Mouse (Mus musculus) testis, adult 2 months (tissue): Measurements from ENCODE around the gene Tnfsf11. TPM values are rescaled to one million over a fixed set of nuclear protein-coding genes. Genes with fewer than 3 reads are reported as not detected.

ENCODE experiments used
- H3K27ac ChIP-seq: fragments of 200-500 bp; 2 replicates; pipeline ENCODE4 v1.5.1; 2012; ENCODE audit warnings: low read depth, low read length; ENCODE audit not compliant: control insufficient read depth, insufficient read depth
- H3K27me3 ChIP-seq: fragments of 200-500 bp; 2 replicates; pipeline ENCODE4 v1.6.1; 2012; ENCODE audit warnings: mild to moderate bottlenecking, low read length, moderate library complexity; ENCODE audit not compliant: control insufficient read depth, insufficient read depth
- H3K36me3 ChIP-seq: fragments of 200-500 bp; 2 replicates; pipeline ENCODE4 v1.6.1; 2012; ENCODE audit warnings: mild to moderate bottlenecking, low read length; ENCODE audit not compliant: control insufficient read depth, insufficient read depth
- H3K4me1 ChIP-seq: fragments of 200-500 bp; 2 replicates; pipeline ENCODE4 v1.6.1; 2012; ENCODE audit warnings: low read length; ENCODE audit not compliant: control insufficient read depth, insufficient read depth
- H3K4me3 ChIP-seq: fragments of 200-500 bp; 2 replicates; pipeline ENCODE4 v1.5.1; 2012; ENCODE audit warnings: low read depth, mild to moderate bottlenecking, low read length, moderate library complexity, mixed read lengths; ENCODE audit not compliant: control insufficient read depth
- CTCF ChIP-seq: fragments of 200-500 bp; IDR thresholded peaks from 2 replicates; pipeline ENCODE4 v1.5.1; 2012; ENCODE audit warnings: low read depth, mild to moderate bottlenecking, inconsistent platforms, low read length, moderate library complexity; ENCODE audit not compliant: control insufficient read depth, insufficient read depth, insufficient replicate concordance
- POLR2A ChIP-seq: fragments of 200-500 bp; IDR thresholded peaks from 2 replicates; pipeline ENCODE4 v1.6.1; 2012; ENCODE audit warnings: low read depth, mild to moderate bottlenecking, inconsistent platforms, low read length, moderate library complexity; ENCODE audit not compliant: control insufficient read depth
- polyA plus RNA-seq: library from polyadenylated mRNA; depleted of rRNA; stranded (reverse); fragments of >200 nt; gene quantifications from 2 replicates; pipeline ENCODE4 v1.2.3, GENCODE M21; 2012; rRNA removed

Gene Tnfsf11
- polyA plus RNA-seq, 1 experiment, result not detected

DNA sequence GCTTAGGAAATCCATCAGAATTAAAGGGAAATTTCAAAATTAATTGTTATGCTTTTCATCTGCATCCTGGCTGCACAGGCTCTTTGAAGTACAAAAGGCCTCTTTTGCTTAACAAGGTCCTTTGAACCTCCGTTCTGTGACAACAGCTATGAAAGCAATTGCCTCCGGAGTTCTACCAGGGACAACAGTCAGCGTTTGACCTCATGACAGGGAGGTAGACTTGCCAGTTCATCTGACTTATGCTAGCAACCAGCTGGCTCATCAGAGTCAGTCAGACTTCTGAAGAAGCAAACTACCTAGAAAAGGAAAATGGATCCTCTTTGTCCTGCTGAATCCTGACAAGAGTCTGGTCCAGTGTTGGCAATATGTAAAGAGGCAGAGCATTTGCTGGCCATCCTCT lies 72.5 kb downstream of the Tnfsf11 start:
- Histone ChIP-seq H3K36me3 (no peaks in the 10 kb centered on the region), H3K4me3 (no peak overlapping the region), H3K27me3 (no peaks in the 10 kb centered on the region), H3K27ac (no peak overlapping the region), H3K4me1 (no peaks in the 10 kb centered on the region)
- TF ChIP-seq POLR2A, result no peak
- no peak for TF ChIP-seq CTCF

DNA sequence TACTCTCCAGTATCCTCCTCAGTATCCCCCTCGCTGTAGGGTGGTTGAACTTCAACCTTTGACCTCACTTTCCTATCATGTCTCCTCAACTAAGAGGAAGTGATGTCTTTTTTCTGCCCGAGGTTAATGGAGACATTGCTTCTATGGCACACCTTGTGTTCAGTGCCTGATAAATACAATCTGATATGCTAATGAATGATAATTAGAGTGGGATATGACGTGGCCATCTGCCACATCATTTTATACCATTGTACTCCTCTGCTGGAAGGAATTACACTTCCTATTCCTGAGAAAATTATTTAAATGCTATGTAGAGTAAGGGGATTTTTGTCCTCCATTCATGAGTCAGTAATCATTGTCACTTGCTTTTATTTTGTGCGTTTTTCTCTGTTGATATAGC lies 78.8 kb downstream of the Tnfsf11 start:
- no peak for TF ChIP-seq POLR2A
- TF ChIP-seq CTCF, result no peak
- H3K4me1 ChIP-seq, result no peaks in the 10 kb centered on the region
- H3K4me3 ChIP-seq, result no peak overlapping the region
- no peaks in the 10 kb centered on the region for H3K27me3 ChIP-seq
- H3K27ac ChIP-seq, result no peak overlapping the region
- no peaks in the 10 kb centered on the region for H3K36me3 ChIP-seq

Other genes starting within 250 kb of the Tnfsf11 start
- gene Fam216b, start 219.0 kb downstream of the Tnfsf11 start, polyA plus RNA-seq, result not detected in 2 replicates
- 6.2 and 7.4 TPM in 2 replicates for gene Akap11, start 228.8 kb upstream of the Tnfsf11 start, polyA plus RNA-seq